Mouse (Mus musculus): ENCODE data around the gene Med24.
"Not testable (repeated sequence)": the region's sequence is repeated elsewhere in the genome, so short reads cannot be mapped to it uniquely, and the experiment has no call there.

The Med24 gene

DNA sequence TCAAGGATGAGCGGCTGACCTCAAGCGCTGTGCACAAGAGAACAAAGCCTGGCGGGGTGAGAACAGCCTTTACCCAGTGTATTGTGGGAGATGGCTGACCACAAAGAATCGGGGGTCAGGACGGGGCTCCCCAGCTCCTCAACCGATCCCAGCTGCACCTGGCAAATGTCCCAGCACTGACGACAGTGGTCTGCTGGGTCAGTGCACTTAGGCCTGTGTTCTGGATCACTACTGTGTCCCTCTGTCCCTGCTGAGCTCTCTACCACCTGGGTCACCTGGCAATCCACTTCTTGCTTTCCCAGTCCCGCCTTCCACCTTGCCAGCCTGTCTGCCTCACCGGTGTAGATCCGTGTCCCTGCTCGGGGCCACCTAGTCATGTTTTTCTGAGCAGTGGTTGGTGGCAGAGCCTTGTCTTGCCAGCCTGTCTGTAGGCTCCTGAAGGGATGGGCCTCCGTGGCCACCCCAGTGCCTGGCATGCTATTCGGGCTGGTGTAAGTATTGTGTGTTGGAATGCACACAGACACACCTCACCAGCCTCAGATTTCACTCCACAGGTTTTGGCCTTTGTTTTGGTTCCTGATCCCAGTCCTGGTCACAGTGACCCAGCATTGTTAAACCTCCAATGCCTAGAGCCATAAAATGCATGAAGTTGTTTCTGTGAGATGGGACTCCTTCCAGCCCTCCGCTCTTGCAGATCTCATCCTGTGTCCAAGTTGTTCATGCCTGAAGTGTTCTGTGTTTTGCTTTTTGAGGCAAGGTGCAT, 32.6 kb downstream of the Med24 start:
- CTCF ChIA-PET = no interaction called here

GRCm38 (mm10) chr11:98695408-98695807, 33.8 kb downstream of the Med24 start:
- CTCF ChIA-PET = no interaction called here

DNA sequence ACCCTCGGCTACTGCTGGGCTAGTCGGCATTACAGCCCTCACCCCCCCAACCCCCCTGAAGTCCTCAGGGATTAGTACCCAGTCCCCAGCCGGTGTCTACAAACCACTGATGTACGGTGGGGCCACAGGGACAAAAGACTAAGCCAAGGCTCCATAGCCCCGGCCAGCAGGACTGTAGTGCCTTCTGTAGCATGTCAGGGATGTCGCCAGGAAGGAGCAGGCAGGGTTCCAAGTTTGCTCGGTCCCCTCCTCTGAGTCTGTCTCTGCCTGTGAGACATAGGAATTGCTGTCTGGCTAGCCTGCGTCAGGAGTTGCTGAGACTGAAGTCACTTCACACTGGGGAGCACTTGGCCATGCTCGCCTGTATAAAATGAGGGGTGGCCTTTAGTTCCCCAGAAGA, 34.9 kb downstream of the Med24 start:
- CTCF ChIA-PET = no interaction called here

DNA sequence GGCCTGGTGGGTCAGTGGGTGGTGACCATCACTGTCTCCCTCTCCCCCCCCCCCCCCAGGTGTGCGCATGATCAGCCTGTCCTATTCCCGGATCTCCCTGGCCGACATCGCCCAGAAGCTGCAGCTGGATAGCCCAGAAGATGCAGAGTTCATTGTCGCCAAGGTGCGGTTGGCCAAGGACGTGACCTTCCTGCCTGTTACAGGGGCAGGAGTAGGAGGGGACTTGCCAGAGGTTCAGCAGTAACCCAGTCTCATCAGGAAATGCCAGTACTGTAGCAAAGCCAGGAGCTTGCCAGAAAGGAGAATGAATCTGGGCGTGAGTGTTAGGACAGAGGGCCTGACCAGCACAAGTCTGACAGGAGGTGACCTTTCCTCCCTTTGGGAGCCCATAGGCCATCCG, 35.5 kb downstream of the Med24 start:
- CTCF ChIA-PET = no interaction called here

DNA sequence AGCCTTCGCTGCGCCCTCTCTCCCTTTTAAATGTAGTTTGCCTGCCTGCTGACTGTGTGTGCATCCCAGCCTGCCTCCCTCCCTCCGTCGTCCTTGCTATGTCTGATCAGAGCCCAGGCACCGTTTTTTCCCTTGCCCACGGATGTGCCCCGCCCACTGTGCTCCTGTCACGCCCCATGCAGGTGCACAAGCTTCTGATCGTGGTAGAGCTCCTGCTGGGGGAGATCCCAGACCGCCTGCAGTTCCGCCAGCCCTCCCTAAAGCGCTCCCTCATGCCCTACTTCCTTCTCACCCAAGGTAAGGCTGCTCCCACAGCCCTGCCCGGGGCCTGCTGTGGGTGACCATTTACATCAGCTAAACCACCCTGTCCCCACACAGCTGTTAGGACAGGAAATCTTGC, 36.0 kb downstream of the Med24 start:
- CTCF ChIA-PET = interaction anchor here (0.5 kb wide), 1 partner anchor 457 kb away, joined by 4 read pairs; no protein-coding TSS in a partner anchor

DNA sequence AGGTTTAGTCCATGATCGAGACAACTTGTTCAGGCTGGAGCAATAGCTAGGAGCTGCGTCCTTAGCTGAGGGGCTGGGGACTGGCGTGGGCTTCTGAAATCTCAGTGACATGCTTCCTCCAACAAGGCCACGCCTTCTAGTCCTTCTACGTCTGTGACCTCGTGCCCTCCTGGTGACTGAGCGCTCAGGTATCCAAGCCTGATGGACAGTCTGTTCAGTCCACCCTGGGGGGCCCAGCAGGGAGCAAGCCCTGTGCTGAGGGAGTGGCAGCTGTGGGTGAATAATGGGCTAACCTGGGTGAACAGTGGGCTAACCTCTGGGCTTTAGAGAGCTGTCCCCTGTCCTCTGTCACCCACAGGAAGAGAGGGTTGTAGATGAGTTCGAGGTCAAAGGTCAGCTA, 41.2 kb downstream of the Med24 start:
- CTCF ChIA-PET = interaction anchor here (0.5 kb wide), 1 partner anchor 567 kb away, joined by 3 read pairs; no protein-coding TSS in a partner anchor

GRCm38 (mm10) chr11:98686976-98687375, 42.3 kb downstream of the Med24 start:
- CTCF ChIA-PET = no interaction called here

DNA sequence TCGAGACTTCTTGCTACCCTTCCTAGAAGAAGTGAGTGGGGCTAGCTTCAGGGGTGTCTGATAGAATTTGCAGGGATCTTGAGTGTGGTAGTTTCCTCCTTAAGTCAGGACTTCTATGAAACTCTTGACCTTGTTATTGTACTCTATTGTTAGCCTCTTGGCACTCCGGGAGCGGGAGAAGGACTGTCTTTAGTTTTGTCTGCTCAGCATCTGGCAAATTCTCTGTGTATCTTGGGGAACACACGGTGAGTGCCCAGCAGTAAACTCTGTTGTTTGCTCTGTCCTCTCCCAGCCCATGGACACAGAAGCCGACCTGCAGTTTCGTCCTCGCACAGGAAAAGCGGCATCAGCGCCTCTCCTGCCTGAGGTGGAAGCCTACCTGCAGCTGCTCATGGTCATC, 43.6 kb downstream of the Med24 start:
- CTCF ChIA-PET = no interaction called here

DNA sequence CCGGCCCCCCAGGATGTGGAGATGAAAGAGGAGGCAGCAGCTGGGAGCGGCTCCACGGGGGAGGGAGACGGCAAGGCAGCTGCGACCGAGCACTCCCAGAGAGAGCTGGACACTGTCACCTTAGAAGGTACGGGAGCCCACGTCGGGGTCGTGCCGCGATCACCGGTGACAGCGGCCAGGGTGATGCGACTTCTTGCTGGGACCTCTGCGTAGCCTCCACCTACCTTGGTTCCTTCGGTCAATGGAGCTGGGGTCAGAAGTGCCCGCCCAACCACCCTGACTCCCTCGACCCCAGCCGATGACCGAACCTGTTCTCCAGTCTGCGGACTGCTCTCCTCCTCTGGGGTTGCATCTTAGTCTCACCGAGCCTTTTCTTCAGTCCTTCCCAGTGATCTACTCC, 46.4 kb downstream of the Med24 start:
- CTCF ChIA-PET = no interaction called here

DNA sequence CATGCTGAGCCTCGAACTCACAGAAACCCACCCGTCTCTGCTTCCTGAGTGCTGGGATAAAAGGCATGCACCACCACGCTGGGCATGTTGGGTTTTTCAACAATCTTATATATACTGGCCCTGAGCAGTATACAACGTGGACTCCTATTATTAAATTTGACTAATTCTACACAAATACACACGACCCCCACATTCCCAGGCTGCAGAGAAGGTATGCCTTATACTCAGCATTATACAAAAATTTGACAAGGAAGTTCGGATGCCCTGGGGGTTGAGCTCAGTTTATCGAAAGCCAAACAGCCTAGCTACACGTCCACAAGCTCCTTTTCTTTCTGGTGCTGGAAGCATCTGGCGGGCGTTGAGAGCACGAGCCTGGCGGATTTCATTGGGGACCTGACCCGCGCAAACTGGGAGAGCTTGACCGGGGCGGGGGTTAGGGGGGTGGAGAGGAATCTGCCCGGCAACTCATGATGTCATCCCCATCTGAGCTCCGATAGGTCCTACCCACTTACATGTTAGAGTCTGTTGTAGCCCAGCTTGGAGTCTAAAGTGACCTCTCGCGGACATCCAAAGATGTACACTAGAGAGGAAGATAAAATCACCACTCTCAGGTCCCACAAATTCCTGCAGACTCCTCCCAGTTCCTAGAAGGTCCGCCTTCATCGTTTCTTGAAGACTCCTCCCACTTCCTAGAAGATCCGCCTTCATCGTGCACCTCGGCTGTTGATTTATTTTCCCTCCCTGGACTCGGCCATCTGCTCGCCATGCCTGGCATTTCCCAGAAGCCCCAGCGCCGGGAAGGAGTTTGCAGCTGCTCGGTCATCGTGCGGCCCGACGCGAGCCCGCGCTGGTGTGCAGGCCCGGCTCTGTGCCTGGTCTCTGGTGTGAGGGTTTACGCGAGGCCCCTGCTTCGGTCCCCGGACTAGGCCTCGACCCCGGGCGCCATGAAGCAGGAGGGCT, 47.2 kb downstream of the Med24 start, which contains the start of gene Psmd3:
Gene Psmd3, plus strand, starts transcription at position 769 of the 960 bp plus-strand sequence.
- CTCF ChIA-PET = interaction anchor here (0.5 to 0.7 kb wide), 5 partner anchors 23 to 1317 kb away, joined by 3 to 5 read pairs (median 3); no protein-coding TSS in a partner anchor

GRCm38 (mm10) chr11:98681186-98681585, 48.0 kb downstream of the Med24 start:
- CTCF ChIA-PET = interaction anchor here (0.7 kb wide), 4 partner anchors 54 to 1316 kb away, joined by 3 to 6 read pairs (median 5); partner anchors contain the start of gene Nr1d1

- CTCF ChIA-PET = interaction anchor here (0.7 kb wide), 3 partner anchors 55 to 388 kb away, joined by 5 to 6 read pairs (median 5); partner anchors contain the start of gene Nr1d1
Observed at GRCm38 (mm10) chr11:98680595-98680994, 48.6 kb downstream of the Med24 start.

DNA sequence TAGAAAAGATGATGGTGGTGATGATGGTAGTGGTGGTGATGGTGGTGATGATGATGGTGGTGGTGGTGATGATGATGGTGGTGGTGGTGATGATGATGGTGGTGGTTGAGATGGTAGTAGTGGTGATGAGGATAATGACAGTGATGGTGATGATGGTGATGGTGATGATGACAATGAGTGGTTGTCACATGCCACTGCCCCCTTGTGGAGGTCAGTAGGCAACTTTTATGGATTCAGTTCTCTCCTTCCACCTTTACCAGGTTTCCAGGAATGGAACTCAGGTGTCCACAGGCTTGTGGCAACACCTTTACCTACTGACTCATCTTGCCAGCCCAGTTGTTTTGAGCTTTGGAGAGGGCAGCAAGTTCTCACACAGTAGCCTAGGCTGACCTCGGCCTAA, 49.2 kb downstream of the Med24 start:
- CTCF ChIA-PET = no interaction called here

GRCm38 (mm10) chr11:98675829-98676363, 53.3 kb downstream of the Med24 start:
- CTCF ChIA-PET = no interaction called here

- CTCF ChIA-PET = interaction anchor here (0.6 to 0.9 kb wide), 3 partner anchors 12 to 109 kb away, joined by 3 to 6 read pairs (median 4); no protein-coding TSS in a partner anchor
Observed at GRCm38 (mm10) chr11:98673136-98673535, 56.1 kb downstream of the Med24 start.

DNA sequence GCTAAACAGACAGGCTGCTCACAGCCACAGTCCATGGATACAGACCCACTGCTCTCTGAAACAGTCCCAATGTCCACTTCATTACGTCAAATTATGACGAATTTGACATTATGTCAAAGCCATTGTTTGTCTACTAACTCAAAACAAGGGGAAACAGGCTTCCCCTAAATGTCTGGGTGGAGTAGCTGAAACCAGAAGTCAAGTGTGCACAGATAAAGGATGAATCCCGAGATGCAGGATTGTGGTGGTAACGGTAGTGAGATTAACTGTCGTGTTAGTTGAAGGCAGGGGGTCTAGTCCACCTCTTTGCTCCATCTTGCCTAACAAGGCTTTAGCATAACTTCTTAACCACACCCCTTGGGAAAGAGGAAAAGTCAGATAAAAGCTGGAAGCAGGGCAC, 56.8 kb downstream of the Med24 start:
- CTCF ChIA-PET = no interaction called here

GRCm38 (mm10) chr11:98671857-98672256, 57.4 kb downstream of the Med24 start:
- CTCF ChIA-PET = no interaction called here

GRCm38 (mm10) chr11:98671284-98671815, 57.9 kb downstream of the Med24 start:
- CTCF ChIA-PET = no interaction called here

- CTCF ChIA-PET = no interaction called here
Observed at GRCm38 (mm10) chr11:98668984-98669383, 60.3 kb downstream of the Med24 start.

GRCm38 (mm10) chr11:98664091-98664490, 65.1 kb downstream of the Med24 start, which contains the start of gene Gsdma:
TSS of gene Gsdma (plus strand) at chr11:98664351.
- CTCF ChIA-PET = no interaction called here

DNA sequence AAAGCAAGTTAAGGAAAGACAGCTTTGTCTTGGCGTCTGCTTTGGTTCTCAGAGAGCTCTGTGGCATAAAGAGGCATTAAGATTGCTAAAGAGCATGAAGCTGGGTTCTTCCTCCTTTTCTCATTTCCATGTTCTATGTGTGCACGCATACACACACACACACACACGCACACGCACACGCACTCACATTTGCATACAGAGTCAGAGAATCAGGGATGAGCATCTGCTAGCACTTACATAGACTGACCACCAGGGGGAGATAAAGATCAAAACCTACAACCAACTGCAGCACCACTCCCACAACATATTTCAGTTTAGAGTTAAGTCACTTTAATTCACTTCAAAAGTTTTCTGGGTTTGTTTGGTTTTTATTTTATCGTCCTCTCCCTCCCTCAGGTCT, 68.7 kb downstream of the Med24 start:
- CTCF ChIA-PET = interaction anchor here (0.9 kb wide), 1 partner anchor 13 kb away, joined by 3 read pairs; no protein-coding TSS in a partner anchor

GRCm38 (mm10) chr11:98655076-98655475, 74.2 kb downstream of the Med24 start:
- CTCF ChIA-PET = not testable (repeated sequence)
